In genomic region chr19:37809666-37810065, GRCm38 (mm10) we compare ENCODE assay signal across 24 mouse cellular contexts.
"Had no signal": no experiment of that assay in that cellular context is flagged by ENCODE, and none has a peak within 500 bp of the region (broad histone marks: within the 10 kb centered on the region; RNA-seq: fewer than 3 reads in every experiment).

No protein-coding gene starts in this region.

- DNase-seq: gastrocnemius, postnatal 14 days; gastrocnemius, postnatal 36 days; heart, adult 2 months; heart, postnatal 10 days; heart, postnatal 36 days; kidney, adult 18-20 months; kidney, adult 8-10 months; kidney, postnatal 10 days; kidney, postnatal 36 days; layer of hippocampus, adult 9-11 months had no signal

- H3K27me3 ChIP-seq: heart, embryonic 12.5 days; intestine, embryonic 15.5 days; limb, embryonic 15.5 days had no signal

- H3K36me3 ChIP-seq: heart, embryonic 10.5 days; heart, embryonic 12.5 days; hindbrain, embryonic 10.5 days; hindbrain, embryonic 12.5 days; intestine, embryonic 15.5 days; limb, embryonic 13.5 days; limb, embryonic 15.5 days; liver, embryonic 12.5 days had no signal

- ATAC-seq: hindbrain, embryonic 16.5 days; inflammation-experienced regulatory T-cells, adult 6 months; intestine, embryonic 15.5 days; intestine, postnatal 0 days; liver, embryonic 12.5 days had no signal

- H3K9me3 ChIP-seq: heart, embryonic 10.5 days; heart, embryonic 12.5 days; hindbrain, embryonic 10.5 days; hindbrain, embryonic 12.5 days; intestine, embryonic 15.5 days; limb, embryonic 13.5 days; limb, embryonic 15.5 days; liver, embryonic 12.5 days had no signal

- H3K4me1 ChIP-seq: intestine, embryonic 15.5 days; liver, embryonic 12.5 days had no signal

- H3K27ac ChIP-seq: heart, adult 2 months; heart, embryonic 10.5 days; hindbrain, embryonic 10.5 days; hindbrain, embryonic 12.5 days; hindbrain, embryonic 14.5 days; intestine, embryonic 15.5 days; left cerebral cortex, adult 2 months; limb, embryonic 13.5 days; limb, embryonic 15.5 days; liver, embryonic 12.5 days; liver, embryonic 14.5 days had no signal

- H3K4me3 ChIP-seq: heart, adult 2 months; heart, embryonic 10.5 days; heart, embryonic 12.5 days; hindbrain, embryonic 10.5 days; hindbrain, embryonic 12.5 days; intestine, embryonic 15.5 days; left cerebral cortex, adult 2 months; limb, embryonic 13.5 days; limb, embryonic 15.5 days; liver, embryonic 12.5 days had no signal
